Mouse (Mus musculus) ES-E14 (cell line): ENCODE data around the gene Foxp1. TPM values are rescaled to one million over a fixed set of nuclear protein-coding genes. Genes with fewer than 3 reads are reported as not detected.

ENCODE experiments used
- DNase-seq: peaks from one replicate; pipeline ENCODE4 v3.0.0-alpha.2; 2013; ENCODE audit warnings: low read depth, low spot score
- H3K27ac ChIP-seq: 2 replicates; pipeline ENCODE4 v1.5.1; 2012; ENCODE audit warnings: low read depth, mild to moderate bottlenecking, low read length, moderate library complexity, mixed read lengths; ENCODE audit not compliant: poor library complexity, insufficient read depth, severe bottlenecking
- H3K36me3 ChIP-seq: 2 replicates; pipeline ENCODE4 v1.6.1; 2012; ENCODE audit warnings: mild to moderate bottlenecking, low read length, moderate library complexity, mixed read lengths; ENCODE audit not compliant: control insufficient read depth, poor library complexity, insufficient read depth, severe bottlenecking
- H3K4me1 ChIP-seq, 2 experiments: fragments of 150-350 bp in 1 of 2; sonication (generic) in 1 of 2; 2 replicates each; pipeline ENCODE4 v1.6.1; 2012; ENCODE audit warnings: low read length in 2 of 2, mild to moderate bottlenecking in 1 of 2, mixed read lengths in 1 of 2; ENCODE audit not compliant: control insufficient read depth in 2 of 2, insufficient read depth in 2 of 2, poor library complexity in 1 of 2
- H3K4me3 ChIP-seq, 2 experiments: fragments of 150-350 bp in 1 of 2; sonication (generic) in 1 of 2; 2 replicates each; pipeline ENCODE4 v1.5.1; 2012; ENCODE audit warnings: low read length in 2 of 2, low read depth in 1 of 2, mild to moderate bottlenecking in 1 of 2, mixed read lengths in 1 of 2; ENCODE audit not compliant: insufficient read depth in 1 of 2, poor library complexity in 1 of 2, severe bottlenecking in 1 of 2
- H3K9ac ChIP-seq: 2 replicates; pipeline ENCODE4 v1.6.1; 2012; ENCODE audit warnings: low read depth, mild to moderate bottlenecking, low read length, mixed read lengths; ENCODE audit not compliant: poor library complexity, insufficient read depth, severe bottlenecking
- H3K9me3 ChIP-seq: fragments of 150-350 bp; sonication (generic); 2 replicates; pipeline ENCODE4 v1.6.1; 2012; ENCODE audit warnings: low read depth, mild to moderate bottlenecking, low read length; ENCODE audit not compliant: control insufficient read depth, insufficient read depth
- CHD2 ChIP-seq: IDR thresholded peaks from 2 replicates; pipeline ENCODE4 v1.6.1; 2014; ENCODE audit warnings: mild to moderate bottlenecking, low read depth, low read length, inconsistent platforms
- HCFC1 ChIP-seq: IDR thresholded peaks from 2 replicates; pipeline ENCODE4 v1.6.1; 2012; ENCODE audit warnings: low read length, inconsistent platforms, borderline replicate concordance; ENCODE audit not compliant: insufficient read depth
- MAFK ChIP-seq: IDR thresholded peaks from 2 replicates; pipeline ENCODE4 v1.6.1; 2014; ENCODE audit warnings: mild to moderate bottlenecking, low read depth, low read length, inconsistent platforms; ENCODE audit not compliant: insufficient read depth
- ZC3H11A ChIP-seq: IDR thresholded peaks from 2 replicates; pipeline ENCODE4 v1.6.1; 2012; ENCODE audit warnings: low read depth, mild to moderate bottlenecking, inconsistent platforms, low read length, borderline replicate concordance
- ZNF384 ChIP-seq: IDR thresholded peaks from 2 replicates; pipeline ENCODE4 v1.6.1; 2012; ENCODE audit warnings: low read depth, low read length, inconsistent platforms
- in situ Hi-C, 2 experiments: fragments of 600-800 bp; cut with MboI; formaldehyde crosslinking; loops; one replicate each; pipeline ENCODE4 v1.15.1; 2025; ENCODE audit warnings: low sequenced_read_pairs in 2 of 2, inconsistent platforms in 1 of 2; ENCODE audit not compliant: unreplicated experiment in 2 of 2
- total RNA-seq: library from RNA; depleted of rRNA; stranded (reverse); fragments of 300-350 nt; gene quantifications from 2 replicates; pipeline ENCODE4 v1.2.3, GENCODE M21; 2012

The Foxp1 gene
- total RNA-seq, 1 experiment: 70.0 TPM

- H3K4me3 ChIP-seq: no peak overlapping the region
- no peak for DNase-seq
- TF ChIP-seq ZNF384 (no peak), HCFC1 (no peak), CHD2 (no peak), ZC3H11A (no peak), MAFK (no peak)
- H3K4me1 ChIP-seq: no peaks in the 10 kb centered on the region
- H3K36me3 ChIP-seq: no peaks in the 10 kb centered on the region
- in situ Hi-C loops: no loop called here
- no peak overlapping the region for H3K27ac ChIP-seq
- no peaks in the 10 kb centered on the region for H3K9me3 ChIP-seq
- H3K9ac ChIP-seq: no peak overlapping the region
Observed at GRCm38 (mm10) chr6:99309466-99310170, 212.9 kb downstream of the Foxp1 start.

- H3K4me1 ChIP-seq: no peaks in the 10 kb centered on the region
- H3K9ac ChIP-seq: no peak overlapping the region
- no peak for TF ChIP-seq MAFK
- no peak for TF ChIP-seq ZNF384
- H3K9me3 ChIP-seq: no peaks in the 10 kb centered on the region
- H3K36me3 ChIP-seq: no peaks in the 10 kb centered on the region
- H3K4me3 ChIP-seq: no peak overlapping the region
- H3K27ac ChIP-seq: no peak overlapping the region
- no peak for DNase-seq
- in situ Hi-C loops: no loop called here
Observed at GRCm38 (mm10) chr6:99305751-99306150, 216.8 kb downstream of the Foxp1 start.

GRCm38 (mm10) chr6:99305236-99305635 lies 217.3 kb downstream of the Foxp1 start:
- no peak for DNase-seq
- Histone ChIP-seq H3K27ac (no peak overlapping the region), H3K4me1 (no peaks in the 10 kb centered on the region), H3K9me3 (no peaks in the 10 kb centered on the region), H3K9ac (no peak overlapping the region), H3K36me3 (no peaks in the 10 kb centered on the region), H3K4me3 (no peak overlapping the region)
- in situ Hi-C loops: no loop called here
- no peak for TF ChIP-seq ZNF384
- TF ChIP-seq CHD2: no peak
- TF ChIP-seq ZC3H11A: no peak
- no peak for TF ChIP-seq MAFK
- TF ChIP-seq HCFC1: no peak

- Histone ChIP-seq H3K9me3 (no peaks in the 10 kb centered on the region), H3K4me1 (no peaks in the 10 kb centered on the region), H3K36me3 (no peaks in the 10 kb centered on the region), H3K4me3 (no peak overlapping the region), H3K9ac (no peak overlapping the region), H3K27ac (no peak overlapping the region)
- TF ChIP-seq CHD2: no peak
- TF ChIP-seq MAFK: no peak
- TF ChIP-seq HCFC1: no peak
- TF ChIP-seq ZC3H11A: no peak
- TF ChIP-seq ZNF384: no peak
- DNase-seq: no peak
- in situ Hi-C loops: no loop called here
Observed at GRCm38 (mm10) chr6:99302662-99303435, 219.7 kb downstream of the Foxp1 start.

- Histone ChIP-seq H3K4me3 (no peak overlapping the region), H3K27ac (no peak overlapping the region), H3K36me3 (no peaks in the 10 kb centered on the region), H3K9me3 (no peaks in the 10 kb centered on the region), H3K4me1 (no peaks in the 10 kb centered on the region), H3K9ac (no peak overlapping the region)
- TF ChIP-seq HCFC1: no peak
- no peak for TF ChIP-seq CHD2
- no peak for TF ChIP-seq ZC3H11A
- DNase-seq: no peak
- in situ Hi-C loops: no loop called here
Observed at GRCm38 (mm10) chr6:99301923-99302322, 220.6 kb downstream of the Foxp1 start.
